Mouse (Mus musculus) MEL (cell line): ENCODE measurements around the gene Best1. TPM values are rescaled to one million over a fixed set of nuclear protein-coding genes. Genes with fewer than 3 reads are reported as not detected.

ENCODE experiments used
- DNase-seq: peaks from one replicate; pipeline ENCODE4 v3.0.0; 2011; ENCODE audit warnings: low read depth, low spot score
- H3K27ac ChIP-seq: 2 replicates; pipeline ENCODE4 v1.5.1; 2012; ENCODE audit warnings: low read depth, mild to moderate bottlenecking, control low read depth, low read length, moderate library complexity; ENCODE audit not compliant: control insufficient read depth
- H3K27me3 ChIP-seq, 2 experiments: fragments of 150-350 bp in 1 of 2; sonication (generic) in 1 of 2; 2 replicates each; pipeline ENCODE4 v1.6.1; 2012; ENCODE audit warnings: low read length in 2 of 2, mild to moderate bottlenecking in 2 of 2, improper control_type of control experiment in 1 of 2, moderate library complexity in 1 of 2; ENCODE audit not compliant: insufficient read depth in 2 of 2, control insufficient read depth in 1 of 2
- H3K36me3 ChIP-seq, 2 experiments: 2 replicates each; pipeline ENCODE4 v1.6.1; 2012 to 2014; ENCODE audit warnings: low read length in 2 of 2, improper control_type of control experiment in 1 of 2, inconsistent platforms in 1 of 2, mild to moderate bottlenecking in 1 of 2; ENCODE audit not compliant: insufficient read depth in 2 of 2, control insufficient read depth in 1 of 2
- H3K4me1 ChIP-seq, 2 experiments: fragments of 150-350 bp in 1 of 2; sonication (generic) in 1 of 2; 2 replicates each; pipeline ENCODE4 v1.6.1; 2012; ENCODE audit warnings: low read length in 2 of 2, improper control_type of control experiment in 1 of 2, mild to moderate bottlenecking in 1 of 2; ENCODE audit not compliant: insufficient read depth in 2 of 2, control insufficient read depth in 1 of 2
- H3K4me3 ChIP-seq, 2 experiments: fragments of 150-350 bp in 1 of 2; sonication (generic) in 1 of 2; 2 replicates each; pipeline ENCODE4 v1.5.1; 2012; ENCODE audit warnings: low read depth in 2 of 2, low read length in 2 of 2, mild to moderate bottlenecking in 2 of 2, moderate library complexity in 2 of 2, control low read depth in 1 of 2, improper control_type of control experiment in 1 of 2; ENCODE audit not compliant: control insufficient read depth in 1 of 2, insufficient read depth in 1 of 2
- H3K79me2 ChIP-seq: 2 replicates; pipeline ENCODE4 v1.6.1; 2012; ENCODE audit warnings: mild to moderate bottlenecking, low read length, moderate library complexity; ENCODE audit not compliant: control insufficient read depth, poor library complexity, insufficient read depth
- H3K9ac ChIP-seq: 2 replicates; pipeline ENCODE4 v1.6.1; 2012; ENCODE audit warnings: low read depth, mild to moderate bottlenecking, control low read depth, low read length, moderate library complexity; ENCODE audit not compliant: control insufficient read depth, poor library complexity, severe bottlenecking
- H3K9me3 ChIP-seq: fragments of 150-350 bp; sonication (generic); replicated peaks from 2 replicates; pipeline ENCODE4 v1.6.1; 2012; ENCODE audit warnings: mild to moderate bottlenecking, low read length, improper control_type of control experiment, moderate library complexity; ENCODE audit not compliant: insufficient read depth
- BHLHE40 ChIP-seq: IDR thresholded peaks from 2 replicates; pipeline ENCODE4 v1.6.1; 2012; ENCODE audit warnings: low read depth, mild to moderate bottlenecking, inconsistent platforms, low read length, improper control_type of control experiment, borderline replicate concordance
- E2F4 ChIP-seq: IDR thresholded peaks from 2 replicates; pipeline ENCODE4 v1.6.1; 2011; ENCODE audit warnings: low read depth, low read length, improper control_type of control experiment, borderline replicate concordance
- ELF1 ChIP-seq: IDR thresholded peaks from 2 replicates; pipeline ENCODE4 v1.6.1; 2014; ENCODE audit warnings: low read depth, mild to moderate bottlenecking, inconsistent platforms, low read length, improper control_type of control experiment, moderate library complexity
- EP300 ChIP-seq, 2 experiments: IDR thresholded peaks; 2 replicates each; pipeline ENCODE4 v1.6.1; 2011; ENCODE audit warnings: improper control_type of control experiment in 2 of 2, low read length in 2 of 2, low read depth in 1 of 2, mild to moderate bottlenecking in 1 of 2
- GABPA ChIP-seq: IDR thresholded peaks from 2 replicates; pipeline ENCODE4 v1.6.1; 2012; ENCODE audit warnings: low read depth, mild to moderate bottlenecking, inconsistent platforms, low read length, improper control_type of control experiment, moderate library complexity
- HCFC1 ChIP-seq: IDR thresholded peaks from 2 replicates; pipeline ENCODE4 v1.6.1; 2012; ENCODE audit warnings: low read depth, mild to moderate bottlenecking, inconsistent platforms, low read length, improper control_type of control experiment, moderate library complexity
- JUND ChIP-seq: IDR thresholded peaks from 2 replicates; pipeline ENCODE4 v1.6.1; 2011; ENCODE audit warnings: low read depth, mild to moderate bottlenecking, improper control_type of control experiment, low read length
- MAX ChIP-seq: IDR thresholded peaks from 2 replicates; pipeline ENCODE4 v1.6.1; 2011; ENCODE audit warnings: low read length, improper control_type of control experiment
- MEF2A ChIP-seq: IDR thresholded peaks from 2 replicates; pipeline ENCODE4 v1.6.1; 2014; ENCODE audit warnings: low read depth, mild to moderate bottlenecking, inconsistent platforms, low read length, improper control_type of control experiment; ENCODE audit not compliant: poor library complexity, insufficient replicate concordance, severe bottlenecking; ENCODE audit errors: extremely low read depth
- MXI1 ChIP-seq: IDR thresholded peaks from 2 replicates; pipeline ENCODE4 v1.6.1; 2011; ENCODE audit warnings: mild to moderate bottlenecking, low read depth, low read length, improper control_type of control experiment
- MYB ChIP-seq: IDR thresholded peaks from 2 replicates; pipeline ENCODE4 v1.6.1; 2011; ENCODE audit warnings: mild to moderate bottlenecking, low read depth, low read length, improper control_type of control experiment
- POLR2A ChIP-seq, 2 experiments: IDR thresholded peaks; 2 replicates each; pipeline ENCODE4 v1.6.1; 2011 to 2012; ENCODE audit warnings: low read length in 2 of 2, mild to moderate bottlenecking in 2 of 2, control low read depth in 1 of 2, improper control_type of control experiment in 1 of 2, low read depth in 1 of 2, moderate library complexity in 1 of 2; ENCODE audit not compliant: control insufficient read depth in 1 of 2, insufficient read depth in 1 of 2, poor library complexity in 1 of 2
- POLR2AphosphoS5 ChIP-seq: IDR thresholded peaks from 2 replicates; pipeline ENCODE4 v1.6.1; 2012; ENCODE audit warnings: low read depth, borderline replicate concordance, mild to moderate bottlenecking, inconsistent platforms, low read length, moderate library complexity, mixed read lengths
- RAD21 ChIP-seq: IDR thresholded peaks from 2 replicates; pipeline ENCODE4 v1.6.1; 2011; ENCODE audit warnings: mild to moderate bottlenecking, low read depth, low read length, improper control_type of control experiment
- RCOR1 ChIP-seq: IDR thresholded peaks from 2 replicates; pipeline ENCODE4 v1.6.1; 2012; ENCODE audit warnings: low read depth, mild to moderate bottlenecking, inconsistent platforms, low read length, improper control_type of control experiment
- SIN3A ChIP-seq: IDR thresholded peaks from 2 replicates; pipeline ENCODE4 v1.6.1; 2012; ENCODE audit warnings: low read length, improper control_type of control experiment, inconsistent platforms
- TAL1 ChIP-seq: IDR thresholded peaks from 2 replicates; pipeline ENCODE4 v1.6.1; 2012; ENCODE audit warnings: mild to moderate bottlenecking, inconsistent platforms, low read length, moderate library complexity, mixed read lengths
- TBP ChIP-seq: IDR thresholded peaks from 2 replicates; pipeline ENCODE4 v1.8.0; 2011; ENCODE audit warnings: low read depth, low read length, improper control_type of control experiment
- UBTF ChIP-seq: IDR thresholded peaks from 2 replicates; pipeline ENCODE4 v1.6.1; 2012; ENCODE audit warnings: low read depth, mild to moderate bottlenecking, inconsistent platforms, low read length, improper control_type of control experiment, moderate library complexity, borderline replicate concordance; ENCODE audit not compliant: insufficient read depth
- USF1 ChIP-seq: IDR thresholded peaks from 2 replicates; pipeline ENCODE4 v1.6.1; 2014; ENCODE audit warnings: low read depth, mild to moderate bottlenecking, inconsistent platforms, low read length, improper control_type of control experiment, moderate library complexity
- USF2 ChIP-seq, 2 experiments: IDR thresholded peaks; 2 replicates each; pipeline ENCODE4 v1.6.1; 2011 to 2012; ENCODE audit warnings: improper control_type of control experiment in 2 of 2, low read length in 2 of 2, borderline replicate concordance in 1 of 2, inconsistent platforms in 1 of 2, low read depth in 1 of 2, mild to moderate bottlenecking in 1 of 2; ENCODE audit not compliant: insufficient read depth in 1 of 2
- ZC3H11A ChIP-seq: IDR thresholded peaks from 2 replicates; pipeline ENCODE4 v1.6.1; 2012; ENCODE audit warnings: low read depth, mild to moderate bottlenecking, inconsistent platforms, low read length, improper control_type of control experiment
- polyA plus RNA-seq, 2 experiments: library from polyadenylated mRNA; stranded (reverse) in 1 of 2; unstranded in 1 of 2; fragments of >175 nt in 1 of 2; fragments of >200 nt in 1 of 2; gene quantifications; 2 replicates each; pipeline versions ENCODE4 v1.2.1 to v1.2.4; 2012; ENCODE audit warnings: low replicate concordance in 2 of 2, low read depth in 1 of 2; ENCODE audit not compliant: insufficient read length in 2 of 2, insufficient read depth in 1 of 2, missing spikeins in 1 of 2
- total RNA-seq: library from RNA; depleted of rRNA; stranded (reverse); fragments of 300-350 nt; gene quantifications from 2 replicates; pipeline ENCODE4 v1.2.3, GENCODE M21; 2012

The Best1 gene
- total and polyA plus RNA-seq, 3 experiments: 0.08 TPM; not detected in 2

- Histone ChIP-seq H3K9ac (no peak overlapping the region), H3K27me3 (no peaks in the 10 kb centered on the region), H3K79me2 (no peaks in the 10 kb centered on the region), H3K27ac (no peak overlapping the region), H3K4me1 (peaks cover 15 to 38% of the 10 kb centered on the region in 2 experiments), H3K9me3 (no peaks in the 10 kb centered on the region), H3K36me3 (peaks cover 0 to 14% of the 10 kb centered on the region in 2 experiments; a peak in 2 of 4 replicates), H3K4me3 (no peak overlapping the region)
- TF ChIP-seq USF1 (no peak), MEF2A (no peak), GABPA (no peak), POLR2AphosphoS5 (no peak), HCFC1 (no peak), E2F4 (no peak), ZC3H11A (no peak), USF2 (IDR thresholded peaks at IDR 0.05; ENCODE audit: borderline replicate concordance in 1 of 2, insufficient read depth in 1 of 2, low read depth in 1 of 2, low read length in 2 of 2) (no peak), BHLHE40 (no peak), ELF1 (no peak), MXI1 (no peak), UBTF (no peak)
- DNase-seq: no peak
These were observed 61.6 kb downstream of the Best1 start for GRCm38 (mm10) chr19:9939841-9940240.

- H3K27ac ChIP-seq: peak overlapping the region; percentile 55
- H3K9ac ChIP-seq: peak overlapping the region; percentile 36
- H3K4me1 ChIP-seq: peaks cover 15 to 38% of the 10 kb centered on the region in 2 experiments
- H3K27me3 ChIP-seq: no peaks in the 10 kb centered on the region
- DNase-seq: peak; percentile 84
- no peaks in the 10 kb centered on the region for H3K79me2 ChIP-seq
- peak overlapping the region; percentile 58 to 59 for H3K4me3 ChIP-seq
- H3K36me3 ChIP-seq: peaks cover 0 to 14% of the 10 kb centered on the region in 2 experiments; a peak in 2 of 4 replicates
- TF ChIP-seq GABPA: peak; percentile 62; the same call in 1 of the 2 replicates
- TF ChIP-seq HCFC1: no peak
- TF ChIP-seq TBP: peak; percentile 49; the same call in 1 of the 2 replicates
- no peak for TF ChIP-seq JUND
- peak; percentile 28 for TF ChIP-seq TAL1
- 0 out of 2 replicates have a peak, but pooled peaks have one; percentile 17 for TF ChIP-seq MAX
- 0 out of 2 replicates have a peak, but pooled peaks have one; percentile 51 for TF ChIP-seq MYB
- TF ChIP-seq RAD21: no peak
- peak; percentile 23 to 39; a peak in 3 of 4 replicates for TF ChIP-seq EP300 (IDR thresholded peaks at IDR 0.05; ENCODE audit: low read depth in 1 of 2, low read length in 2 of 2)
- peak in 1 of 2 experiments; percentile 38; a peak in 1 of 4 replicates for TF ChIP-seq POLR2A (IDR thresholded peaks at IDR 0.05; ENCODE audit: control insufficient read depth in 1 of 2, insufficient read depth in 1 of 2, low read depth in 1 of 2, low read length in 2 of 2, poor library complexity in 1 of 2)
- peak; percentile 90 for TF ChIP-seq RCOR1
- TF ChIP-seq SIN3A: peak; percentile 64; the same call in 1 of the 2 replicates
- H3K9me3 ChIP-seq: no peaks in the 10 kb centered on the region
These were observed 62.6 kb downstream of the Best1 start for GRCm38 (mm10) chr19:9938824-9939303.
